Mouse (Mus musculus) MEL (cell line): ENCODE measurements at regions not wholly inside any gene's neighbourhood (a gene's known extent, or its start where the extent isn't known, plus 50 kb on each side); places are given as distances from the start of the nearest gene placed in this dataset.

ENCODE experiments used
- DNase-seq: peaks from one replicate; pipeline ENCODE4 v3.0.0; 2011; ENCODE audit warnings: low read depth, low spot score
- H3K27ac ChIP-seq: 2 replicates; pipeline ENCODE4 v1.5.1; 2012; ENCODE audit warnings: low read depth, mild to moderate bottlenecking, control low read depth, low read length, moderate library complexity; ENCODE audit not compliant: control insufficient read depth
- H3K27me3 ChIP-seq, 2 experiments: fragments of 150-350 bp in 1 of 2; sonication (generic) in 1 of 2; 2 replicates each; pipeline ENCODE4 v1.6.1; 2012; ENCODE audit warnings: low read length in 2 of 2, mild to moderate bottlenecking in 2 of 2, improper control_type of control experiment in 1 of 2, moderate library complexity in 1 of 2; ENCODE audit not compliant: insufficient read depth in 2 of 2, control insufficient read depth in 1 of 2
- H3K36me3 ChIP-seq, 2 experiments: 2 replicates each; pipeline ENCODE4 v1.6.1; 2012 to 2014; ENCODE audit warnings: low read length in 2 of 2, improper control_type of control experiment in 1 of 2, inconsistent platforms in 1 of 2, mild to moderate bottlenecking in 1 of 2; ENCODE audit not compliant: insufficient read depth in 2 of 2, control insufficient read depth in 1 of 2
- H3K4me1 ChIP-seq, 2 experiments: fragments of 150-350 bp in 1 of 2; sonication (generic) in 1 of 2; 2 replicates each; pipeline ENCODE4 v1.6.1; 2012; ENCODE audit warnings: low read length in 2 of 2, improper control_type of control experiment in 1 of 2, mild to moderate bottlenecking in 1 of 2; ENCODE audit not compliant: insufficient read depth in 2 of 2, control insufficient read depth in 1 of 2
- H3K4me3 ChIP-seq, 2 experiments: fragments of 150-350 bp in 1 of 2; sonication (generic) in 1 of 2; 2 replicates each; pipeline ENCODE4 v1.5.1; 2012; ENCODE audit warnings: low read depth in 2 of 2, low read length in 2 of 2, mild to moderate bottlenecking in 2 of 2, moderate library complexity in 2 of 2, control low read depth in 1 of 2, improper control_type of control experiment in 1 of 2; ENCODE audit not compliant: control insufficient read depth in 1 of 2, insufficient read depth in 1 of 2
- H3K79me2 ChIP-seq: 2 replicates; pipeline ENCODE4 v1.6.1; 2012; ENCODE audit warnings: mild to moderate bottlenecking, low read length, moderate library complexity; ENCODE audit not compliant: control insufficient read depth, poor library complexity, insufficient read depth
- H3K9ac ChIP-seq: 2 replicates; pipeline ENCODE4 v1.6.1; 2012; ENCODE audit warnings: low read depth, mild to moderate bottlenecking, control low read depth, low read length, moderate library complexity; ENCODE audit not compliant: control insufficient read depth, poor library complexity, severe bottlenecking
- H3K9me3 ChIP-seq: fragments of 150-350 bp; sonication (generic); replicated peaks from 2 replicates; pipeline ENCODE4 v1.6.1; 2012; ENCODE audit warnings: mild to moderate bottlenecking, low read length, improper control_type of control experiment, moderate library complexity; ENCODE audit not compliant: insufficient read depth
- BHLHE40 ChIP-seq: IDR thresholded peaks from 2 replicates; pipeline ENCODE4 v1.6.1; 2012; ENCODE audit warnings: low read depth, mild to moderate bottlenecking, inconsistent platforms, low read length, improper control_type of control experiment, borderline replicate concordance
- CHD1 ChIP-seq: IDR thresholded peaks from 2 replicates; pipeline ENCODE4 v1.6.1; 2012; ENCODE audit warnings: low read depth, mild to moderate bottlenecking, inconsistent platforms, low read length, improper control_type of control experiment
- E2F4 ChIP-seq: IDR thresholded peaks from 2 replicates; pipeline ENCODE4 v1.6.1; 2011; ENCODE audit warnings: low read depth, low read length, improper control_type of control experiment, borderline replicate concordance
- GABPA ChIP-seq: IDR thresholded peaks from 2 replicates; pipeline ENCODE4 v1.6.1; 2012; ENCODE audit warnings: low read depth, mild to moderate bottlenecking, inconsistent platforms, low read length, improper control_type of control experiment, moderate library complexity
- HCFC1 ChIP-seq: IDR thresholded peaks from 2 replicates; pipeline ENCODE4 v1.6.1; 2012; ENCODE audit warnings: low read depth, mild to moderate bottlenecking, inconsistent platforms, low read length, improper control_type of control experiment, moderate library complexity
- JUND ChIP-seq: IDR thresholded peaks from 2 replicates; pipeline ENCODE4 v1.6.1; 2011; ENCODE audit warnings: low read depth, mild to moderate bottlenecking, improper control_type of control experiment, low read length
- KAT2A ChIP-seq: conservative IDR thresholded peaks from 2 replicates; pipeline ENCODE4 v1.6.1; 2012; ENCODE audit warnings: low read depth, low read length, improper control_type of control experiment, inconsistent platforms
- MAFK ChIP-seq: IDR thresholded peaks from 2 replicates; pipeline ENCODE4 v1.6.1; 2011; ENCODE audit warnings: low read depth, mild to moderate bottlenecking, low read length, improper control_type of control experiment, borderline replicate concordance
- MEF2A ChIP-seq: IDR thresholded peaks from 2 replicates; pipeline ENCODE4 v1.6.1; 2014; ENCODE audit warnings: low read depth, mild to moderate bottlenecking, inconsistent platforms, low read length, improper control_type of control experiment; ENCODE audit not compliant: poor library complexity, insufficient replicate concordance, severe bottlenecking; ENCODE audit errors: extremely low read depth
- MXI1 ChIP-seq: IDR thresholded peaks from 2 replicates; pipeline ENCODE4 v1.6.1; 2011; ENCODE audit warnings: mild to moderate bottlenecking, low read depth, low read length, improper control_type of control experiment
- MYC ChIP-seq: IDR thresholded peaks from 2 replicates; pipeline ENCODE4 v1.6.1; 2011; ENCODE audit warnings: low read depth, mild to moderate bottlenecking, low read length, improper control_type of control experiment, moderate library complexity
- POLR2AphosphoS2 ChIP-seq: IDR thresholded peaks from 2 replicates; pipeline ENCODE4 v1.6.1; 2011; ENCODE audit warnings: low read length, improper control_type of control experiment
- POLR2AphosphoS5 ChIP-seq: IDR thresholded peaks from 2 replicates; pipeline ENCODE4 v1.6.1; 2012; ENCODE audit warnings: low read depth, borderline replicate concordance, mild to moderate bottlenecking, inconsistent platforms, low read length, moderate library complexity, mixed read lengths
- RAD21 ChIP-seq: IDR thresholded peaks from 2 replicates; pipeline ENCODE4 v1.6.1; 2011; ENCODE audit warnings: mild to moderate bottlenecking, low read depth, low read length, improper control_type of control experiment
- RCOR1 ChIP-seq: IDR thresholded peaks from 2 replicates; pipeline ENCODE4 v1.6.1; 2012; ENCODE audit warnings: low read depth, mild to moderate bottlenecking, inconsistent platforms, low read length, improper control_type of control experiment
- SIN3A ChIP-seq: IDR thresholded peaks from 2 replicates; pipeline ENCODE4 v1.6.1; 2012; ENCODE audit warnings: low read length, improper control_type of control experiment, inconsistent platforms
- TAL1 ChIP-seq: IDR thresholded peaks from 2 replicates; pipeline ENCODE4 v1.6.1; 2012; ENCODE audit warnings: mild to moderate bottlenecking, inconsistent platforms, low read length, moderate library complexity, mixed read lengths
- TBP ChIP-seq: IDR thresholded peaks from 2 replicates; pipeline ENCODE4 v1.8.0; 2011; ENCODE audit warnings: low read depth, low read length, improper control_type of control experiment
- UBTF ChIP-seq: IDR thresholded peaks from 2 replicates; pipeline ENCODE4 v1.6.1; 2012; ENCODE audit warnings: low read depth, mild to moderate bottlenecking, inconsistent platforms, low read length, improper control_type of control experiment, moderate library complexity, borderline replicate concordance; ENCODE audit not compliant: insufficient read depth
- ZC3H11A ChIP-seq: IDR thresholded peaks from 2 replicates; pipeline ENCODE4 v1.6.1; 2012; ENCODE audit warnings: low read depth, mild to moderate bottlenecking, inconsistent platforms, low read length, improper control_type of control experiment
- ZNF384 ChIP-seq: IDR thresholded peaks from 2 replicates; pipeline ENCODE4 v1.6.1; 2012; ENCODE audit warnings: low read depth, mild to moderate bottlenecking, inconsistent platforms, low read length, improper control_type of control experiment

DNA sequence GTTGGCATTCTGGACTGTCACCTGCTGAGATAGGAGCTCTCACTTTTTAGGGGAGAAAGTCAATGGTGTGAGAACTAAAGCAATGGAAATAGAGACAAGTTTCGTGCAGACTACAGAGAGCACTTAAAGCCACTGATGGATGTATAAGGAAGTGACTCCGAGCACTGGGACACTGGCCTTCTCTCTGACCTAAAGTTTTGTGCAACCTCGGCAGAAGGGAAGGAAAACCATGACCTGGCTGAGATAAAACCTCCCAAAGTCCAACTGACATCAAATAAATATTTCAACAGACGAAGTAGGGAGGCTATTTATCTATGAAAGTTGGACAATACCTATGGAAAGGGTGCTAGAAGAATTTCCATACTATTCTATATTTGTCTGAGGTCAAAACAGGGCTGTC, 80.0 kb upstream of the Ahr start:
- TF ChIP-seq UBTF, result no peak
- TF ChIP-seq E2F4, result no peak
- TF ChIP-seq POLR2AphosphoS5, result no peak
- no peak for TF ChIP-seq TBP
- no peak for TF ChIP-seq JUND
- TF ChIP-seq MAFK, result no peak
- no peak for TF ChIP-seq ZC3H11A
- TF ChIP-seq HCFC1, result no peak
- TF ChIP-seq SIN3A, result no peak
- TF ChIP-seq BHLHE40, result no peak
- no peak for TF ChIP-seq TAL1
- TF ChIP-seq MYC, result no peak
- no peak for TF ChIP-seq ZNF384
- no peak overlapping the region for H3K4me3 ChIP-seq
- H3K36me3 ChIP-seq, result no peaks in the 10 kb centered on the region
- H3K4me1 ChIP-seq, result no peaks in the 10 kb centered on the region
- H3K27ac ChIP-seq, result no peak overlapping the region
- H3K79me2 ChIP-seq, result no peaks in the 10 kb centered on the region
- no peaks in the 10 kb centered on the region for H3K27me3 ChIP-seq
- no peaks in the 10 kb centered on the region for H3K9me3 ChIP-seq
- no peak overlapping the region for H3K9ac ChIP-seq
- no peak for DNase-seq

DNA sequence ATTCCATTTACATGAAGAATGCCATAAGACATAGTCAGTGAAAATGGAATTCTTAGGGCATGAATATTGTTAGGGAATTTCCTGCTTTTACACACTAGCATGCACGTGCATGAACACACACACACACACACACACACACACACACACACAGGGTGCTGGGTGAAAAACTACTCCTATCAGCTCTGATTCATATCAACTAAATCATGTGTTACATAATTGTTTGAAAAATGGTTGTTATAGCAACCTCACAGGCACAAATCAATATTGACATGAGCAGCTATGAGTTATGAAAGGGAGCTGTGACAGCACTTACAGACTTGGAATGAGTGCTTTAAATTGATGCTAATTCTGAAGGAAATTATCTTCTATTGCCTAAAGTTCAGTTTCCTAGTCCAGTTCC, 72.8 kb upstream of the Ahr start:
- Histone ChIP-seq H3K27me3 (no peaks in the 10 kb centered on the region), H3K4me3 (no peak overlapping the region), H3K9me3 (no peaks in the 10 kb centered on the region), H3K9ac (no peak overlapping the region), H3K4me1 (no peaks in the 10 kb centered on the region), H3K27ac (no peak overlapping the region), H3K36me3 (no peaks in the 10 kb centered on the region), H3K79me2 (no peaks in the 10 kb centered on the region)
- TF ChIP-seq MXI1 (no peak), ZNF384 (no peak), POLR2AphosphoS2 (no peak), E2F4 (no peak), CHD1 (no peak), RCOR1 (no peak), KAT2A (no peak), RAD21 (no peak), MEF2A (no peak), GABPA (no peak), TAL1 (no peak), TBP (no peak)
- DNase-seq, result no peak
